Mouse (Mus musculus): Measurements from ENCODE around the gene Gpr82. TPM values are rescaled to one million over a fixed set of nuclear protein-coding genes. Genes with fewer than 3 reads are reported as not detected.

Gene Gpr82
- 0.23 TPM in 1 of 2 replicates, not detected in the other for polyA plus RNA-seq (2014; fragmentation: Nextera tagmentation; extraction: Ambion mirVana)

- H3K9me3 ChIP-seq (ENCODE audit: control insufficient read depth, low read length): no peaks in the 10 kb centered on the region
- no peak for DNase-seq (ENCODE audit: low spot score, missing footprints)
- no peaks in the 10 kb centered on the region for H3K36me3 ChIP-seq (ENCODE audit: control insufficient read depth, insufficient read depth, low read length)
- no peak within 1 kb of the TSS for H3K4me3 ChIP-seq (ENCODE audit: low read depth, low read length)
- H3K4me2 ChIP-seq: no peak within 1 kb of the TSS
- no peaks in the 10 kb centered on the region for H3K27me3 ChIP-seq (ENCODE audit: control insufficient read depth, insufficient read depth, low read length)
- H3K9ac ChIP-seq (ENCODE audit: low read length): no peak within 1 kb of the TSS
- no peak within 1 kb of the TSS for H3K27ac ChIP-seq (ENCODE audit: low read depth, low read length)
- WGBS: 93% methylated on average over 5 of the region's 5 CpGs
- no peaks in the 10 kb centered on the region for H3K4me1 ChIP-seq (ENCODE audit: control insufficient read depth, insufficient read depth, low read length)
- no peak for ATAC-seq (ENCODE audit: low FRiP score)
Observed at GRCm38 (mm10) chrX:13661063-13661462, at the start of gene Gpr82. Gpr82 (plus strand) TSS chrX:13661363.

GRCm38 (mm10) chrX:13612115-13612514 lies 49.0 kb upstream of the Gpr82 start:
- DNase-seq (ENCODE audit: low spot score, missing footprints): no peak
- H3K4me3 ChIP-seq (ENCODE audit: low read depth, low read length): no peak overlapping the region
- 89% methylated on average over 2 of the region's 2 CpGs for WGBS
- no peaks in the 10 kb centered on the region for H3K4me1 ChIP-seq (ENCODE audit: control insufficient read depth, insufficient read depth, low read length)
- no peaks in the 10 kb centered on the region for H3K36me3 ChIP-seq (ENCODE audit: control insufficient read depth, insufficient read depth, low read length)
- H3K27me3 ChIP-seq (ENCODE audit: control insufficient read depth, insufficient read depth, low read length): no peaks in the 10 kb centered on the region
- H3K27ac ChIP-seq (ENCODE audit: low read depth, low read length): no peak overlapping the region
- no peak for ATAC-seq (ENCODE audit: low FRiP score)
- H3K9ac ChIP-seq (ENCODE audit: low read length): no peak overlapping the region
- no peaks in the 10 kb centered on the region for H3K9me3 ChIP-seq (ENCODE audit: control insufficient read depth, low read length)
- no peak overlapping the region for H3K4me2 ChIP-seq

GRCm38 (mm10) chrX:13616726-13617125 lies 44.4 kb upstream of the Gpr82 start:
- Histone ChIP-seq H3K4me1 (ENCODE audit: control insufficient read depth, insufficient read depth, low read length) (no peaks in the 10 kb centered on the region), H3K27me3 (ENCODE audit: control insufficient read depth, insufficient read depth, low read length) (no peaks in the 10 kb centered on the region; the same call in 1 of the 2 replicates), H3K4me3 (ENCODE audit: low read depth, low read length) (no peak overlapping the region), H3K27ac (ENCODE audit: low read depth, low read length) (no peak overlapping the region), H3K36me3 (ENCODE audit: control insufficient read depth, insufficient read depth, low read length) (no peaks in the 10 kb centered on the region), H3K4me2 (no peak overlapping the region), H3K9ac (ENCODE audit: low read length) (no peak overlapping the region), H3K9me3 (ENCODE audit: control insufficient read depth, low read length) (no peaks in the 10 kb centered on the region)
- ATAC-seq (ENCODE audit: low FRiP score) (no peak), DNase-seq (ENCODE audit: low spot score, missing footprints) (no peak)
- WGBS: 61% methylated on average over 1 of the region's 1 CpGs

DNA sequence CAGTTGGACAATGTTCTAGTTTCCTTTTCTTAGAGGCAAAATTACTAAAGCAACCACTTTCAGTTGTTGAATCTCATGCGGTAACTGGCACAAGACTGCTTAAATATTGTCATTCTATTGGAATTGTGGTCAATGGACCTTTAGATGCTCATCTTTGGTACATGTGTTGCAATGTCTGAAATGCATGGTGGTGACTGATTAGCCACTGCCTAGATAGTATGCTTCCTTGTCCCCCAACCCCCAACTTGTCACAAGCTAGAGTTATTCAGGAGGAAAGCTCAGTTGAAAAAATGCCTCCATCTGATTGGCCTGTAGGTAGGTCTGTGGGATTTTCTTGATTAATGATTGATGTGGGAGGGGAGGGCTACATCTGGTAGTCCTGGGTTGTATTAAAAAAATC lies 43.9 kb upstream of the Gpr82 start:
- Histone ChIP-seq H3K27ac (ENCODE audit: low read depth, low read length) (no peak overlapping the region), H3K4me1 (ENCODE audit: control insufficient read depth, insufficient read depth, low read length) (no peaks in the 10 kb centered on the region), H3K4me2 (no peak overlapping the region), H3K4me3 (ENCODE audit: low read depth, low read length) (no peak overlapping the region), H3K36me3 (ENCODE audit: control insufficient read depth, insufficient read depth, low read length) (no peaks in the 10 kb centered on the region), H3K9me3 (ENCODE audit: control insufficient read depth, low read length) (no peaks in the 10 kb centered on the region), H3K27me3 (ENCODE audit: control insufficient read depth, insufficient read depth, low read length) (no peaks in the 10 kb centered on the region; the same call in 1 of the 2 replicates), H3K9ac (ENCODE audit: low read length) (no peak overlapping the region)
- DNase-seq (ENCODE audit: low spot score, missing footprints) (no peak), ATAC-seq (ENCODE audit: low FRiP score) (no peak)
- 91% methylated on average over 1 of the region's 1 CpGs for WGBS

DNA sequence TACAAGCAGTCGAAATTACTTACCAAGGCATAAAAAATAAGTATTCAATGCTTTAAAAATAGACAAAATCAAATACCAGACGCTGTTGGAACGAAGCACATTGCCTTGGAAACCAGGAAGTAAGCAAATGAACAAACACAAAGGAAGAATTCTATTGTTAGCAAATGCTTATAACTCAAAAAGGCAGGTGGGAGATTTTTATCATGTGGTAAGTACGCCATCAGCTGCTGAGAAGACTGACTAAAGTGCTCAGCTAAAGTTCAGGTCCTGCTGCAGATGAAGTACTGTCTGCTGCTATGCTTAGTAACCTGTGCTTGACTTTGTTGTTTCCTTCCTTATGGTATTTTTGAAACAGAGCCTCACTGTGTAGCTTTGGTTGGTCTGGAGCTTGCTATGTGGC lies 42.7 kb upstream of the Gpr82 start:
- H3K4me2 ChIP-seq: no peak overlapping the region
- H3K4me1 ChIP-seq (ENCODE audit: control insufficient read depth, insufficient read depth, low read length): no peaks in the 10 kb centered on the region
- no peak overlapping the region for H3K27ac ChIP-seq (ENCODE audit: low read depth, low read length)
- H3K4me3 ChIP-seq (ENCODE audit: low read depth, low read length): no peak overlapping the region
- H3K36me3 ChIP-seq (ENCODE audit: control insufficient read depth, insufficient read depth, low read length): no peaks in the 10 kb centered on the region
- H3K27me3 ChIP-seq (ENCODE audit: control insufficient read depth, insufficient read depth, low read length): no peaks in the 10 kb centered on the region; the same call in 1 of the 2 replicates
- ATAC-seq (ENCODE audit: low FRiP score): no peak
- H3K9me3 ChIP-seq (ENCODE audit: control insufficient read depth, low read length): no peaks in the 10 kb centered on the region
- WGBS: 81% methylated on average over 4 of the region's 4 CpGs
- no peak overlapping the region for H3K9ac ChIP-seq (ENCODE audit: low read length)
- DNase-seq (ENCODE audit: low spot score, missing footprints): no peak

GRCm38 (mm10) chrX:13621473-13621872 lies 39.7 kb upstream of the Gpr82 start:
- Histone ChIP-seq H3K4me2 (no peak overlapping the region), H3K4me1 (ENCODE audit: control insufficient read depth, insufficient read depth, low read length) (no peaks in the 10 kb centered on the region), H3K9ac (ENCODE audit: low read length) (no peak overlapping the region), H3K4me3 (ENCODE audit: low read depth, low read length) (no peak overlapping the region), H3K27me3 (ENCODE audit: control insufficient read depth, insufficient read depth, low read length) (no peaks in the 10 kb centered on the region; the same call in 1 of the 2 replicates), H3K36me3 (ENCODE audit: control insufficient read depth, insufficient read depth, low read length) (no peaks in the 10 kb centered on the region), H3K9me3 (ENCODE audit: control insufficient read depth, low read length) (no peaks in the 10 kb centered on the region), H3K27ac (ENCODE audit: low read depth, low read length) (no peak overlapping the region)
- 82% methylated on average over 4 of the region's 4 CpGs for WGBS
- ATAC-seq (ENCODE audit: low FRiP score) (no peak), DNase-seq (ENCODE audit: low spot score, missing footprints) (no peak)

GRCm38 (mm10) chrX:13622654-13623053 lies 38.5 kb upstream of the Gpr82 start:
- no peaks in the 10 kb centered on the region for H3K4me1 ChIP-seq (ENCODE audit: control insufficient read depth, insufficient read depth, low read length)
- ATAC-seq (ENCODE audit: low FRiP score) (no peak), DNase-seq (ENCODE audit: low spot score, missing footprints) (no peak)
- no peaks in the 10 kb centered on the region; the same call in 1 of the 2 replicates for H3K27me3 ChIP-seq (ENCODE audit: control insufficient read depth, insufficient read depth, low read length)
- H3K4me3 ChIP-seq (ENCODE audit: low read depth, low read length): no peak overlapping the region
- no peaks in the 10 kb centered on the region for H3K36me3 ChIP-seq (ENCODE audit: control insufficient read depth, insufficient read depth, low read length)
- H3K4me2 ChIP-seq: no peak overlapping the region
- no peaks in the 10 kb centered on the region for H3K9me3 ChIP-seq (ENCODE audit: control insufficient read depth, low read length)
- H3K27ac ChIP-seq (ENCODE audit: low read depth, low read length): no peak overlapping the region
- 85% methylated on average over 5 of the region's 5 CpGs for WGBS
- H3K9ac ChIP-seq (ENCODE audit: low read length): no peak overlapping the region

- Histone ChIP-seq H3K36me3 (ENCODE audit: control insufficient read depth, insufficient read depth, low read length) (no peaks in the 10 kb centered on the region), H3K4me3 (ENCODE audit: low read depth, low read length) (no peak within 1 kb of the TSS), H3K4me1 (ENCODE audit: control insufficient read depth, insufficient read depth, low read length) (no peaks in the 10 kb centered on the region), H3K9me3 (ENCODE audit: control insufficient read depth, low read length) (no peaks in the 10 kb centered on the region), H3K4me2 (no peak within 1 kb of the TSS), H3K27me3 (ENCODE audit: control insufficient read depth, insufficient read depth, low read length) (no peaks in the 10 kb centered on the region), H3K9ac (ENCODE audit: low read length) (no peak within 1 kb of the TSS), H3K27ac (ENCODE audit: low read depth, low read length) (no peak within 1 kb of the TSS)
- WGBS: 74% methylated on average over 5 of the region's 5 CpGs
- DNase-seq (ENCODE audit: low spot score, missing footprints) (no peak), ATAC-seq (ENCODE audit: low FRiP score) (no peak)
Observed at GRCm38 (mm10) chrX:13631599-13632283, 29.4 kb upstream of the Gpr82 start, which contains the start of gene Gpr34. Gpr34 (plus strand) TSS chrX:13632089.

DNA sequence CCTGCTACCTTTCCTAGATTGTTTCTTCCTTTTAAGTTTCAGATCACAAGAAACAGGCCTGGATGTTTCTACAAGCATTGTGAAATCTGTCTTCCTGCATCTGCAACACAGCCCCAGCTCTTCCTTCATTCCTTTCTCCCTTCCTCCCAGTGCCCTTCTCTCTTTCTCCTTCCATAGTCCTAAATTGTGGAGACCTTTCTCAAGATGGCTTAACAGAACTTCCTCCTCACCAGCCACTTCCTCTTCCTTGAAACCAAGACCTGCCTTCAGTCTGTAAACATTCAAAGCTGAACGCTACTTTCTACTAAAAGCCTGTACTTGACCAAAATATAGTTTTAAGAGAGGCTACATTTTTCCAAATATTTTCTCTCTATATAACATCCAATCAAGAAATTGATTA lies 24.8 kb upstream of the Gpr82 start:
- no peaks in the 10 kb centered on the region for H3K36me3 ChIP-seq (ENCODE audit: control insufficient read depth, insufficient read depth, low read length)
- no peaks in the 10 kb centered on the region for H3K4me1 ChIP-seq (ENCODE audit: control insufficient read depth, insufficient read depth, low read length)
- no peak overlapping the region for H3K4me2 ChIP-seq
- H3K4me3 ChIP-seq (ENCODE audit: low read depth, low read length): no peak overlapping the region
- no peak for DNase-seq (ENCODE audit: low spot score, missing footprints)
- H3K27ac ChIP-seq (ENCODE audit: low read depth, low read length): no peak overlapping the region
- ATAC-seq (ENCODE audit: low FRiP score): no peak
- WGBS: 97% methylated on average over 1 of the region's 1 CpGs
- no peaks in the 10 kb centered on the region for H3K27me3 ChIP-seq (ENCODE audit: control insufficient read depth, insufficient read depth, low read length)
- no peaks in the 10 kb centered on the region for H3K9me3 ChIP-seq (ENCODE audit: control insufficient read depth, low read length)
- no peak overlapping the region for H3K9ac ChIP-seq (ENCODE audit: low read length)

Data from midbrain, embryonic 11.5 days (tissue).